Mouse (Mus musculus): Measurements from ENCODE around the gene Evi2. TPM values are rescaled to one million over a fixed set of nuclear protein-coding genes. Genes with fewer than 3 reads are reported as not detected.

The Evi2 gene
- polyA plus RNA-seq, 1 experiment = 30.8 TPM

- Histone ChIP-seq H3K27ac (ENCODE audit: insufficient read depth, low read depth, low read length) (no peak overlapping the region), H3K4me3 (ENCODE audit: insufficient read depth, low read length) (no peak overlapping the region), H3K4me1 (ENCODE audit: control insufficient read depth, insufficient read depth, low read length) (peaks cover 19% of the 10 kb centered on the region)
- TF ChIP-seq POLR2A (IDR thresholded peaks at IDR 0.05; ENCODE audit: borderline replicate concordance, low read depth, low read length) (no peak), CTCF (IDR thresholded peaks at IDR 0.05; ENCODE audit: low read depth, low read length) (no peak)
These were observed 15.1 kb downstream of the Evi2 start for GRCm38 (mm10) chr11:79515331-79515730.

DNA sequence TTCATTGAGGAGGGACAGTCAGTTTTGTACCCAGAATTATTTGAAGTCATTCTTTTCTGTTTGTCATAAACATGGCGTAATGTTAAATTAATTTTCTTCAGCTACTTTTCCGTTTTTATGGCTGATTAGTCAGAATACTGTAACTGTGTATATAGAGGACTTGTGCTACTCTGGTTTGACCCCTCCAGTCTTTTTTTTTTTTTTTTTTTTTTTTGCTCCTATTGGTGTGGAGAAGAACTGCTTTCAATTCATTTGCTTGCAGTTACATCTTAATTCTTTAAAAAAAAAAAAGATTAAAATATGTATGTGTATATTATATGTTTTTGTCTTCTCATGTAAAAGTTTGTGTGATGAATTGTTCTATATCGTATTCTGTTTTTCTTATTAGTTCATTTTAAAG, 18.4 kb downstream of the Evi2 start:
- H3K27ac ChIP-seq (ENCODE audit: insufficient read depth, low read depth, low read length) = no peak overlapping the region
- H3K4me3 ChIP-seq (ENCODE audit: insufficient read depth, low read length) = no peak overlapping the region
- 0 out of 2 replicates have a peak, but pooled peaks cover 4% of the 10 kb centered on the region for H3K4me1 ChIP-seq (ENCODE audit: control insufficient read depth, insufficient read depth, low read length)
- TF ChIP-seq CTCF (IDR thresholded peaks at IDR 0.05; ENCODE audit: low read depth, low read length) (no peak), POLR2A (IDR thresholded peaks at IDR 0.05; ENCODE audit: borderline replicate concordance, low read depth, low read length) (no peak)

DNA sequence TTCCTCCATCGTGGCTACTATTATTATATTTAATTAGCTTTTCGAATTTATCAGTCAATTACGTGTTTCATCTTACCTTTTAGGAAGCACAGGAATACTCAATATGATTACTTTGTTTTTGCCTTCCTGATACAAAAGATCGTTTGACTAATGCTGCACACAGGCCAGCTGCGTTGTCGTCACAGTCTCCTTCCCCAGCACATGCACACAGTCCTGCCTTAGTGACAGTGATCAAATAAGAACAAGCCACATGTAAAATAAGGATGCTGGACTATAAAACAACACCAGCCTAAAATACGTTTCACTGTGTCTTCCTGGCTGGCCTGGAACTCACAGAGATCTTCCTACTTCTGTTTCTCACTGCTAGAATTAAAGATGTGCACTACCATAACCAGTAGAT, 25.9 kb downstream of the Evi2 start:
- Histone ChIP-seq H3K4me1 (ENCODE audit: control insufficient read depth, insufficient read depth, low read length) (no peaks in the 10 kb centered on the region), H3K4me3 (ENCODE audit: insufficient read depth, low read length) (no peak overlapping the region), H3K27ac (ENCODE audit: insufficient read depth, low read depth, low read length) (no peak overlapping the region)
- no peak for TF ChIP-seq CTCF (IDR thresholded peaks at IDR 0.05; ENCODE audit: low read depth, low read length)
- TF ChIP-seq POLR2A (IDR thresholded peaks at IDR 0.05; ENCODE audit: borderline replicate concordance, low read depth, low read length) = no peak

- H3K4me3 ChIP-seq (ENCODE audit: insufficient read depth, low read length) = no peak within 1 kb of the TSS
- no peaks in the 10 kb centered on the region for H3K4me1 ChIP-seq (ENCODE audit: control insufficient read depth, insufficient read depth, low read length)
- no peak within 1 kb of the TSS for H3K27ac ChIP-seq (ENCODE audit: insufficient read depth, low read depth, low read length)
- no peak for TF ChIP-seq CTCF (IDR thresholded peaks at IDR 0.05; ENCODE audit: low read depth, low read length)
- no peak for TF ChIP-seq POLR2A (IDR thresholded peaks at IDR 0.05; ENCODE audit: borderline replicate concordance, low read depth, low read length)
These were observed 26.5 kb downstream of the Evi2 start, which contains the start of gene Omg for GRCm38 (mm10) chr11:79503845-79504244. Omg (minus strand) TSS chr11:79504084.

GRCm38 (mm10) chr11:79502917-79503316, 27.5 kb downstream of the Evi2 start:
- no peak overlapping the region for H3K4me3 ChIP-seq (ENCODE audit: insufficient read depth, low read length)
- TF ChIP-seq POLR2A (IDR thresholded peaks at IDR 0.05; ENCODE audit: borderline replicate concordance, low read depth, low read length) = no peak
- TF ChIP-seq CTCF (IDR thresholded peaks at IDR 0.05; ENCODE audit: low read depth, low read length) = no peak
- H3K27ac ChIP-seq (ENCODE audit: insufficient read depth, low read depth, low read length) = no peak overlapping the region
- no peaks in the 10 kb centered on the region for H3K4me1 ChIP-seq (ENCODE audit: control insufficient read depth, insufficient read depth, low read length)

- H3K4me1 ChIP-seq (ENCODE audit: control insufficient read depth, insufficient read depth, low read length) = no peaks in the 10 kb centered on the region
- no peak overlapping the region for H3K4me3 ChIP-seq (ENCODE audit: insufficient read depth, low read length)
- TF ChIP-seq POLR2A (IDR thresholded peaks at IDR 0.05; ENCODE audit: borderline replicate concordance, low read depth, low read length) (no peak), CTCF (IDR thresholded peaks at IDR 0.05; ENCODE audit: low read depth, low read length) (no peak)
- no peak overlapping the region for H3K27ac ChIP-seq (ENCODE audit: insufficient read depth, low read depth, low read length)
These were observed 35.2 kb downstream of the Evi2 start for GRCm38 (mm10) chr11:79494976-79495800.

GRCm38 (mm10) chr11:79484721-79485120, 45.7 kb downstream of the Evi2 start:
- H3K4me1 ChIP-seq (ENCODE audit: control insufficient read depth, insufficient read depth, low read length) = peaks cover 7% of the 10 kb centered on the region
- H3K4me3 ChIP-seq (ENCODE audit: insufficient read depth, low read length) = no peak overlapping the region
- no peak for TF ChIP-seq CTCF (IDR thresholded peaks at IDR 0.05; ENCODE audit: low read depth, low read length)
- TF ChIP-seq POLR2A (IDR thresholded peaks at IDR 0.05; ENCODE audit: borderline replicate concordance, low read depth, low read length) = no peak
- no peak overlapping the region for H3K27ac ChIP-seq (ENCODE audit: insufficient read depth, low read depth, low read length)

- TF ChIP-seq POLR2A (IDR thresholded peaks at IDR 0.05; ENCODE audit: borderline replicate concordance, low read depth, low read length) = no peak
- no peak for TF ChIP-seq CTCF (IDR thresholded peaks at IDR 0.05; ENCODE audit: low read depth, low read length)
- Histone ChIP-seq H3K4me1 (ENCODE audit: control insufficient read depth, insufficient read depth, low read length) (peaks cover 7% of the 10 kb centered on the region), H3K4me3 (ENCODE audit: insufficient read depth, low read length) (no peak overlapping the region), H3K27ac (ENCODE audit: insufficient read depth, low read depth, low read length) (no peak overlapping the region; the same call in 1 of the 2 replicates)
These were observed 46.4 kb downstream of the Evi2 start for GRCm38 (mm10) chr11:79483876-79484528.

GRCm38 (mm10) chr11:79483392-79483791, 47.0 kb downstream of the Evi2 start:
- TF ChIP-seq CTCF (IDR thresholded peaks at IDR 0.05; ENCODE audit: low read depth, low read length) (no peak), POLR2A (IDR thresholded peaks at IDR 0.05; ENCODE audit: borderline replicate concordance, low read depth, low read length) (no peak)
- Histone ChIP-seq H3K4me3 (ENCODE audit: insufficient read depth, low read length) (no peak overlapping the region), H3K27ac (ENCODE audit: insufficient read depth, low read depth, low read length) (no peak overlapping the region), H3K4me1 (ENCODE audit: control insufficient read depth, insufficient read depth, low read length) (peaks cover 7% of the 10 kb centered on the region)

GRCm38 (mm10) chr11:79468097-79468496, 62.3 kb downstream of the Evi2 start:
- Histone ChIP-seq H3K4me3 (ENCODE audit: insufficient read depth, low read length) (no peak overlapping the region), H3K4me1 (ENCODE audit: control insufficient read depth, insufficient read depth, low read length) (no peaks in the 10 kb centered on the region), H3K27ac (ENCODE audit: insufficient read depth, low read depth, low read length) (no peak overlapping the region)
- no peak for TF ChIP-seq POLR2A (IDR thresholded peaks at IDR 0.05; ENCODE audit: borderline replicate concordance, low read depth, low read length)
- TF ChIP-seq CTCF (IDR thresholded peaks at IDR 0.05; ENCODE audit: low read depth, low read length) = no peak

Other genes starting within 250 kb of the Evi2 start
- not detected in 2 replicates for gene Gm9964, start 233.7 kb downstream of the Evi2 start, polyA plus RNA-seq (2012; ENCODE audit: insufficient read depth, insufficient read length, missing spikeins)
- 19.7 and 19.9 TPM in 2 replicates for gene Nf1, start 190.9 kb downstream of the Evi2 start, polyA plus RNA-seq (2012; ENCODE audit: insufficient read depth, insufficient read length, missing spikeins)
- 0.48 TPM in 1 of 2 replicates, not detected in the other for gene Omg, start 26.5 kb downstream of the Evi2 start, polyA plus RNA-seq (2012; ENCODE audit: insufficient read depth, insufficient read length, missing spikeins)
- 333 and 359 TPM in 2 replicates for gene Evi2b, start 6.8 kb downstream of the Evi2 start, polyA plus RNA-seq (2012; ENCODE audit: insufficient read depth, insufficient read length, missing spikeins)
- gene Evi2a, start within 50 bp of the Evi2 start, polyA plus RNA-seq (2012; ENCODE audit: insufficient read depth, insufficient read length, missing spikeins) = 423 and 440 TPM in 2 replicates
- gene Rab11fip4, start 60.6 kb upstream of the Evi2 start, polyA plus RNA-seq (2012; ENCODE audit: insufficient read depth, insufficient read length, missing spikeins) = 0.11 and 0.32 TPM in 2 replicates

All from bone marrow macrophage, adult 2 months (primary cell).